In the genomic region with DNA sequence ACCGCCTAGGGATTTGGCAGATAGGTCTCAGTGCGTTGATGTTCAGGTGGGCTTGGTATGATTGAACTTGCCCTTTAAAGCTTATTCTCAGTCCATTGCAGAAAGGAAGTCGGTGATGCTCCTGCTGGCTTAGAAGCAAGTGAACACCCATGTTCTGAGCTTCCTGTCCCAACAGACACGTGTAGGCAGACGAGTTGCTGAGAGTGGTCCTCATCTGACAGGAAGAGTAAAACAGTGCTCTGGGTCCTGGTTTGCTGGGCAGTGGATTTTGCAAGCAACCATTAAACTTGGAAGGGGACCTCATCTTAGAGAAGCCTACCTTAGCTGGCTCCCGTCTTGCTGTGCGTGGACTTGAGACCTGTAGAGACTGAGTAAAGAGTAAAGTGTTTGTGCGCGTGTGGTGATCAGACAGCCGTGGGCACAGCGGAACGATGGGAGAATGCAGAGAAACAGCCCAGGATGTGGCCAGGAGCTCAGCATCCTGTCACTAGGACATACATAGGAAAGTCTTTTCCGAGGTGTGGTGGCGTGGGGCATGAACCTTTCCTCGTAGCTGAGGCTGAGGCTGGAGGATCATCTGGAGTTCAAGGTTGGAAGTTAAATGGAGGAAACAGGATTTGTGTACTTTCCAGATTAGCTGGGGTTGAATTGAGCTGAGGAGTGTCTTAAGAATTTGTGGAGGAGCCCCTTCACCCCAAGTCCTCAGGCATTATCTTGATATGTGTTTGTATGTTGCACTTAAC, we compare ENCODE assay signal across 10 mouse cellular contexts. TPM values are rescaled to one million over a fixed set of nuclear protein-coding genes. Genes with fewer than 3 reads are reported as not detected.
DNase-seq lines count a peak whose midpoint lies in the region; ATAC-seq and TF ChIP-seq lines count a peak whose summit lies in the region.
"Had no signal": no experiment of that assay in that cellular context is flagged by ENCODE, and none has a peak within 500 bp of the region (broad histone marks: within the 10 kb centered on the region; RNA-seq: fewer than 3 reads in every experiment).

No protein-coding gene starts in this region.

- no peaks in the 10 kb centered on the region for H3K9me3 ChIP-seq in limb, embryonic 12.5 days
- no peaks in the 10 kb centered on the region for H3K9me3 ChIP-seq in limb, embryonic 10.5 days (replicated peaks)
- no peaks in the 10 kb centered on the region for H3K9me3 ChIP-seq in E14TG2a.4 (ENCODE audit: low read length)
- H3K9me3 ChIP-seq in intestine, postnatal 0 days (ENCODE audit: control insufficient read depth), result no peaks in the 10 kb centered on the region
- H3K9me3 ChIP-seq: kidney, embryonic 15.5 days had no signal

- peaks cover 78% of the 10 kb centered on the region for H3K4me1 ChIP-seq in limb, embryonic 12.5 days (replicated peaks)
- peaks cover 65% of the 10 kb centered on the region for H3K4me1 ChIP-seq in limb, embryonic 10.5 days
- peaks cover 83% of the 10 kb centered on the region for H3K4me1 ChIP-seq in E14TG2a.4 (replicated peaks; ENCODE audit: low read depth, low read length)
- H3K4me1 ChIP-seq in intestine, postnatal 0 days (replicated peaks; ENCODE audit: control insufficient read depth, insufficient read depth, low read length), result peaks cover 20% of the 10 kb centered on the region

- H3K4me3 ChIP-seq in limb, embryonic 12.5 days (replicated peaks), result no peak overlapping the region
- H3K4me3 ChIP-seq in limb, embryonic 10.5 days, result no peak overlapping the region
- H3K4me3 ChIP-seq in E14TG2a.4 (replicated peaks; ENCODE audit: low read length), result peak overlapping the region; percentile 56; the same call in 1 of the 2 replicates
- no peak overlapping the region for H3K4me3 ChIP-seq in intestine, postnatal 0 days (ENCODE audit: low read depth, low read length)
- H3K4me3 ChIP-seq: kidney, embryonic 15.5 days had no signal

- no peak for ATAC-seq in limb, embryonic 12.5 days (ENCODE audit: insufficient number of reproducible peaks, insufficient read depth, low FRiP score, low TSS enrichment, low read depth)
- no peak for ATAC-seq in intestine, postnatal 0 days

- no peak overlapping the region for H3K9ac ChIP-seq in limb, embryonic 12.5 days (replicated peaks)
- no peak overlapping the region for H3K9ac ChIP-seq in intestine, postnatal 0 days (ENCODE audit: low read depth, low read length)

- H3K27me3 ChIP-seq in limb, embryonic 12.5 days, result no peaks in the 10 kb centered on the region
- H3K27me3 ChIP-seq in limb, embryonic 10.5 days (ENCODE audit: low read depth, poor library complexity, severe bottlenecking), result no peaks in the 10 kb centered on the region
- no peaks in the 10 kb centered on the region for H3K27me3 ChIP-seq in E14TG2a.4 (ENCODE audit: insufficient read depth, low read length)
- no peaks in the 10 kb centered on the region for H3K27me3 ChIP-seq in intestine, postnatal 0 days (replicated peaks; ENCODE audit: control insufficient read depth, insufficient read depth, low read length)
- H3K27me3 ChIP-seq: kidney, embryonic 15.5 days had no signal

- no peak for TF ChIP-seq CTCF in E14TG2a.4 (conservative IDR thresholded peaks at IDR 0.05; ENCODE audit: low read length)
- no peak for TF ChIP-seq CTCF in intestine, postnatal 0 days (IDR thresholded peaks at IDR 0.05; ENCODE audit: low read depth)

- H3K4me2 ChIP-seq in limb, embryonic 12.5 days, result no peak overlapping the region
- H3K4me2 ChIP-seq in intestine, postnatal 0 days (replicated peaks; ENCODE audit: low read depth), result peak overlapping the region; percentile 51; the same call in 1 of the 2 replicates
- H3K4me2 ChIP-seq: kidney, embryonic 15.5 days had no signal

- DNase-seq in limb, embryonic 10.5 days (ENCODE audit: low spot score), result no peak
- DNase-seq in CD4-positive helper T cell, adult 2 months (ENCODE audit: low read depth, low spot score), result peak; percentile 60
- no peak for DNase-seq in left cerebral cortex, adult 9 months (ENCODE audit: low spot score in 2 of 2)
- no peak for DNase-seq in heart, adult 8-10 months (ENCODE audit: low spot score)
- no peak for DNase-seq in cerebellum, adult 18-20 months

- peaks cover 7% of the 10 kb centered on the region; the same call in 1 of the 2 replicates for H3K36me3 ChIP-seq in limb, embryonic 12.5 days
- peaks cover 13% of the 10 kb centered on the region for H3K36me3 ChIP-seq in limb, embryonic 10.5 days
- H3K36me3 ChIP-seq in E14TG2a.4 (ENCODE audit: insufficient read depth, low read length), result peaks cover 5% of the 10 kb centered on the region; the same call in 1 of the 2 replicates
- H3K36me3 ChIP-seq in intestine, postnatal 0 days (ENCODE audit: control insufficient read depth, insufficient read depth), result no peaks in the 10 kb centered on the region
- H3K36me3 ChIP-seq: G1E had no signal

- peak overlapping the region; percentile 74; the same call in 1 of the 2 replicates for H3K27ac ChIP-seq in limb, embryonic 12.5 days
- H3K27ac ChIP-seq in limb, embryonic 10.5 days, result no peak overlapping the region
- H3K27ac ChIP-seq in intestine, postnatal 0 days (ENCODE audit: low read depth, low read length), result peak overlapping the region; percentile 54

- WGBS in limb, embryonic 12.5 days, result 67% methylated on average over 15 of the region's 15 CpGs
- WGBS in limb, embryonic 10.5 days, result 71% methylated on average over 15 of the region's 15 CpGs
- 42% methylated on average over 15 of the region's 15 CpGs for WGBS in intestine, postnatal 0 days

RNA-seq across cellular contexts. Expression of gene Acvr1b, which starts 6.7 kb away (rescaled TPM):
- 7.3 and 8.2 TPM in 2 replicates for polyA plus RNA-seq in limb, embryonic 12.5 days (2016; fragmentation: Nextera tagmentation; extraction: Ambion mirVana)
- polyA plus RNA-seq in limb, embryonic 10.5 days (2016; fragmentation: Nextera tagmentation; extraction: Ambion mirVana), result 5.0 and 5.7 TPM in 2 replicates
- 6.0 and 6.8 TPM in 2 replicates for polyA plus RNA-seq in intestine, postnatal 0 days (2015; fragmentation: Nextera tagmentation; extraction: Ambion mirVana)
- 10 to 100 TPM; 12.1 to 14.7 (median 13.9) TPM for total RNA-seq in heart, adult 8-10 months (2022)
- polyA plus RNA-seq: G1E had no signal

RNA-seq across cellular contexts. Expression of gene Grasp, which starts 43.5 kb away (rescaled TPM):
- 7.9 and 10.5 TPM in 2 replicates for polyA plus RNA-seq in limb, embryonic 12.5 days (2016; fragmentation: Nextera tagmentation; extraction: Ambion mirVana)
- 5.4 and 6.9 TPM in 2 replicates for polyA plus RNA-seq in limb, embryonic 10.5 days (2016; fragmentation: Nextera tagmentation; extraction: Ambion mirVana)
- polyA plus RNA-seq in intestine, postnatal 0 days (2015; fragmentation: Nextera tagmentation; extraction: Ambion mirVana), result 1.7 and 2.0 TPM in 2 replicates
- total RNA-seq in heart, adult 8-10 months (2022), result 10 to 100 TPM in 1 of 4 experiments, 1 to 10 TPM in 3; 7.6 to 10.2 (median 9.5) TPM

RNA-seq across cellular contexts. Expression of gene Acvrl1, which starts 52.2 kb away (rescaled TPM):
- 7.3 and 7.4 TPM in 2 replicates for polyA plus RNA-seq in limb, embryonic 12.5 days (2016; fragmentation: Nextera tagmentation; extraction: Ambion mirVana)
- polyA plus RNA-seq in limb, embryonic 10.5 days (2016; fragmentation: Nextera tagmentation; extraction: Ambion mirVana), result 7.2 and 8.3 TPM in 2 replicates
- 13.8 and 14.6 TPM in 2 replicates for polyA plus RNA-seq in intestine, postnatal 0 days (2015; fragmentation: Nextera tagmentation; extraction: Ambion mirVana)
- 10 to 100 TPM; 19.8 to 30.3 (median 23.0) TPM for total RNA-seq in heart, adult 8-10 months (2022)
